Mouse (Mus musculus) Patski (cell line): Measurements from ENCODE around the gene Gps2. TPM values are rescaled to one million over a fixed set of nuclear protein-coding genes. Genes with fewer than 3 reads are reported as not detected.

ENCODE experiments used
- ATAC-seq: fragments of 100-300 bp; one replicate; pipeline ENCODE4 v1.8.0; 2021
- CTCF ChIA-PET: fragments of 350-600 bp; sonication (Branson Sonifier 250); formaldehyde crosslinking; loops from one replicate; lab custom pipeline; 2022; ENCODE audit warnings: inconsistent platforms; lab: Charles Lee
- POLR2A ChIA-PET: fragments of 350-600 bp; sonication (Branson Sonifier 250); formaldehyde crosslinking; loops from one replicate; lab custom pipeline; 2022; ENCODE audit warnings: antibody characterized with exemption, inconsistent platforms; lab: Charles Lee
- DNase-seq: peaks from one replicate; pipeline ENCODE4 v3.0.0-alpha.2; 2011; ENCODE audit warnings: low read depth, low spot score
- H3K27me3 ChIP-seq: fragments of 371-371 bp; one replicate; pipeline ENCODE4 v1.5.1; 2021
- CTCF ChIP-seq: fragments of 100-300 bp; IDR thresholded peaks from one replicate; pipeline ENCODE4 v1.5.1; 2021
- in situ Hi-C: fragments of 300-500 bp; cut with MboI; formaldehyde crosslinking; loops from 3 replicates; pipeline ENCODE4 v1.11.1; 2018; ENCODE audit warnings: low pct_unique_long_range_greater_than_20kb, mixed read lengths
- polyA plus RNA-seq: library from polyadenylated mRNA; unstranded; gene quantifications from one replicate; pipeline ENCODE4 v1.2.3, GENCODE M21; 2021

The Gps2 gene
- polyA plus RNA-seq, 1 experiment from 2014 or later, result 55.6 TPM

GRCm38 (mm10) chr11:69937834-69938233 is 24.1 kb downstream of the Gps2 start:
- CTCF ChIA-PET, result interaction anchor here (0.9 to 3.7 kb wide), 3 partner anchors 11 to 61 kb away, joined by 3 to 26 read pairs (median 3); partner anchors contain the start of gene Slc2a4
- H3K27me3 ChIP-seq, result peaks cover 9% of the 10 kb centered on the region
- DNase-seq, result no peak
- ATAC-seq, result no peak
- in situ Hi-C loops, result loop anchor here (10.0 kb wide), 1 partner anchor 277 kb away; the partner anchor contains the start of gene Slc16a11
- no peak for TF ChIP-seq CTCF
- POLR2A ChIA-PET, result interaction anchor here (1.1 to 2.0 kb wide), 2 partner anchors 13 to 17 kb away, joined by 3 to 7 read pairs; partner anchors contain the start of gene Eif5a

GRCm38 (mm10) chr11:69938401-69938979 is 24.8 kb downstream of the Gps2 start:
- H3K27me3 ChIP-seq, result peaks cover 14% of the 10 kb centered on the region
- no peak for TF ChIP-seq CTCF
- ChIA-PET POLR2A (no interaction called here), CTCF (interaction anchor here (1.4 to 3.7 kb wide), 2 partner anchors 10 to 15 kb away, joined by 3 to 26 read pairs; partner anchors contain the start of gene Slc2a4)
- DNase-seq (no peak), ATAC-seq (no peak)
- in situ Hi-C loops, result loop anchor here (10.0 kb wide), 1 partner anchor 276 kb away; the partner anchor contains the start of gene Slc16a11

- POLR2A ChIA-PET, result interaction anchor here (0.6 kb wide), 1 partner anchor 36 kb away, joined by 3 read pairs; no protein-coding TSS in a partner anchor
- peaks cover 18% of the 10 kb centered on the region for H3K27me3 ChIP-seq
- DNase-seq, result no peak
- CTCF ChIA-PET, result interaction anchor here (3.7 kb wide), 1 partner anchor 9 kb away, joined by 26 read pairs; the partner anchor contains the start of gene Slc2a4
- no peak for ATAC-seq
- TF ChIP-seq CTCF, result no peak
- in situ Hi-C loops, result loop anchor here (10.0 kb wide), 1 partner anchor 276 kb away; the partner anchor contains the start of gene Slc16a11
Measured at GRCm38 (mm10) chr11:69939181-69939580, 25.5 kb downstream of the Gps2 start.

GRCm38 (mm10) chr11:69939731-69940130 is 26.0 kb downstream of the Gps2 start:
- ATAC-seq (no peak), DNase-seq (no peak)
- POLR2A ChIA-PET, result interaction anchor here (0.6 kb wide), 1 partner anchor 37 kb away, joined by 3 read pairs; no protein-coding TSS in a partner anchor
- peaks cover 22% of the 10 kb centered on the region for H3K27me3 ChIP-seq
- TF ChIP-seq CTCF, result no peak
- in situ Hi-C loops, result loop anchor here (10.0 kb wide), 1 partner anchor 275 kb away; the partner anchor contains the start of gene Slc16a11
- CTCF ChIA-PET, result interaction anchor here (3.7 kb wide), 1 partner anchor 9 kb away, joined by 26 read pairs; the partner anchor contains the start of gene Slc2a4

- ATAC-seq (no peak), DNase-seq (no peak)
- in situ Hi-C loops, result no loop called here
- TF ChIP-seq CTCF, result no peak
- peaks cover 24% of the 10 kb centered on the region for H3K27me3 ChIP-seq
- POLR2A ChIA-PET, result no interaction called here
- CTCF ChIA-PET, result no interaction called here
Measured at GRCm38 (mm10) chr11:69940962-69941361, 27.3 kb downstream of the Gps2 start.

GRCm38 (mm10) chr11:69945216-69945615 is 31.5 kb downstream of the Gps2 start:
- CTCF ChIA-PET, result interaction anchor here (2.0 kb wide), 1 partner anchor 12 kb away, joined by 6 read pairs; no protein-coding TSS in a partner anchor
- ATAC-seq, result no peak
- in situ Hi-C loops, result no loop called here

GRCm38 (mm10) chr11:69945997-69946891 is 32.6 kb downstream of the Gps2 start:
- ATAC-seq (no peak), DNase-seq (no peak)
- ChIA-PET POLR2A (interaction anchor here (0.6 to 0.7 kb wide), 2 partner anchors 10 to 32 kb away, joined by 3 read pairs; partner anchors contain the start of gene Gps2), CTCF (interaction anchor here (2.0 kb wide), 1 partner anchor 13 kb away, joined by 6 read pairs; no protein-coding TSS in a partner anchor)
- H3K27me3 ChIP-seq, result peaks cover 15% of the 10 kb centered on the region
- in situ Hi-C loops, result no loop called here
- TF ChIP-seq CTCF, result no peak

More at GRCm38 (mm10) chr11:69945216-69945615, 31.5 kb downstream of the Gps2 start:
- TF ChIP-seq CTCF, result no peak
- DNase-seq, result no peak
- POLR2A ChIA-PET, result no interaction called here
- H3K27me3 ChIP-seq, result peaks cover 17% of the 10 kb centered on the region

GRCm38 (mm10) chr11:69947337-69948065 is 33.8 kb downstream of the Gps2 start:
- TF ChIP-seq CTCF, result no peak
- H3K27me3 ChIP-seq, result peaks cover 20% of the 10 kb centered on the region
- ChIA-PET POLR2A (interaction anchor here (0.7 kb wide), 1 partner anchor 11 kb away, joined by 3 read pairs; no protein-coding TSS in a partner anchor), CTCF (interaction anchor here (2.3 to 6.8 kb wide), 2 partner anchors 10 to 14 kb away, joined by 26 to 85 read pairs; no protein-coding TSS in a partner anchor)
- in situ Hi-C loops, result no loop called here
- no peak for DNase-seq
- ATAC-seq, result no peak

GRCm38 (mm10) chr11:69948066-69948762 is 34.5 kb downstream of the Gps2 start, which contains the start of gene Slc2a4:
Gene Slc2a4 (minus strand): TSS chr11:69948188.
- POLR2A ChIA-PET, result no interaction called here
- CTCF ChIA-PET, result interaction anchor here (0.6 to 6.8 kb wide), 17 partner anchors 11 to 69 kb away, joined by 3 to 85 read pairs (median 5); no protein-coding TSS in a partner anchor
- ATAC-seq (peak; percentile 51), DNase-seq (peak; percentile 20)
- no peak for TF ChIP-seq CTCF
- peaks cover 18% of the 10 kb centered on the region for H3K27me3 ChIP-seq
- in situ Hi-C loops, result no loop called here
